Mouse (Mus musculus) retina, postnatal 7 days (tissue): ENCODE data around the gene Pola2.

Source experiments
- DNase-seq: peaks from one replicate; pipeline ENCODE4 v3.0.0-alpha.2; 2012; ENCODE audit warnings: low read depth, low spot score

Gene Pola2

DNA sequence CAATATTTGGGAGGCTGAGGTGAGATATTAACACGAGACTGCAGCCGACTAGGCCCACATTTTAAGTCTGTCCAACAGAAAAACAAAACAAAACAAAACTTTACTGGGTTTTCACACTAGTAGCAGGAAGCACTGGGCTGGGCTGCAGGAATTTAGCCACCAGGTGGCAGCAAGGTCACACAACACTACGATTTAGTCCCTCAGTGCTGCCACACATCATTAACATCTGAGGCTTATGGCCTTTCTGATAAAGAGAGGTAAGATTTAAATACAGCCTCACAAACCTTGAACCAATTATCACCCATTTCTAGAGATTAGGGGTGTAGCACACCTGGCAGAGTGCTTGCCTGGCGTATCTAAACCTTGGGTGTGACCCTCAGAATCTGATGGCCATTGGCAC is 1.3 kb upstream of the Pola2 start:
- DNase-seq = peak; percentile 67

GRCm38 (mm10) chr19:5964804-5965203 is 802 bp upstream of the Pola2 start:
- no peak for DNase-seq

DNA sequence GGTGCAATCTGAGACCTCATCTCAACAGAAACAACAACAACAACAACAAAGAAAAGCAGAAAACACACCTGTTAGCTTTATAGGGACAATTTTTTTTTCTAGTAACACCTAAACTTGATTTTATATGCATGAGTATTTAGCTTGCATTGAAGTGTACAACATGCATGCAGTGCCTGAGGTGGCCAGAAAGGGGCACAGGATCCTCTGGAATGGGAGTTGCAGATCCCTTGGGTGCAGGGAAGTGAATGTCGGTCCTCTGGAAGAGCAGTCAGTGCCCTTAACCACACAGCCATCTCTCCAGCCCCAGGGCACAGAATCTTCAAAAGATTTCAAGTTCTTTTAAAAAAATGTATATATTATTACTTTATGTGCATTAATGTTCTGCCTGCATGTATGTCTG is 1.4 kb downstream of the Pola2 start:
- no peak for DNase-seq

- DNase-seq = no peak
These were observed 6.6 kb downstream of the Pola2 start for GRCm38 (mm10) chr19:5957371-5957770.

DNA sequence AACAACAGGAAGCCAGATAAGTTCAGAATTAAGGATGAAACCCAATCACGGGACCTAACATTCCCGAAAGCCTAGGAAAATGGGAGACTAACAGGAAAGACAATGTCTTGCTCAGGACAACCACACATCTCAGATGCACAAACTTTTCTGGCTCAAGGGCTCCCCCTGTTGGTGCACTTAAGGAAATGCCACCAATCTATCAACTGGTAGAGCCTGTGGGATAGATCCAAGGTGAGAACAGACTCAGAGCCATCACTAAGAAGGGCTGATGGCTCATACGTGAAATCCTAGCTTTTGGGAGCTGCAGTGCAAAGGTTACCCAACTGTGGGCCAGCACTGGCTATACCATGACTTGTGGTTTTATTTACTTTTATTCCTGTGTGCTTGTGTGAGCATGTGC is 7.3 kb downstream of the Pola2 start:
- DNase-seq = peak; percentile 68

- no peak for DNase-seq
These were observed 8.0 kb downstream of the Pola2 start for GRCm38 (mm10) chr19:5955704-5956670.

- DNase-seq = no peak
These were observed 9.1 kb downstream of the Pola2 start for GRCm38 (mm10) chr19:5954936-5955335.

DNA sequence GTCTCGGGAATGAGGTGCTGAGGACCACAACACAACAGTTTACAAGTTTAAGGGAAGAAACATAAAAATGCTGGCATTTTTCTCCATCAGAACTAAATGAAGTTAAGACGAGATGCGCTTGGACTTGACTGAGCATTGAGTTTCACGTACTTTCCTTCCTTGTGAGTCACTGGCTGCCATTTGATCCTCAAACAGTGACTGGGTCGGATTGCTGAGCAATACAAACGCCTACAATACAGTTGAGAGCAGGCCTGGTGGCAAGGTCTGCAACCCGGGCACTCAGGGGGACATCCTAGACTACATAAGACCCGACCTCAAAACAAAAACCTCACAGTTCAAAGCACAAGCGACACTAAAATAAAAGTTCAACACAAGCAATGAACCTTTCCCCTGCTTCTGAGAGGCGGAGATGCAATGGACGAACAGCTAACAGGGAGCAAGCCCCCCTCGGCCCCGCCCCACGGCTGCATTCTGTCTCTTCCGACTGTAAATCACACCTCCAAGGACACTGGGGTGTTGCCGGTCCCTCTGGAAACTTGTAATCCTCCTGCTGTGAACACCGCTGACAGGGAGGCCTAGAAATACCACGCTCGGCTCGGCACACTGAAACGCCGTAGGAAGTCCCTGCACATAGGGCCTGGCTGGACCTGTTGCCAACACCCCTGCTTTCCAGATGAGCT is 9.8 kb downstream of the Pola2 start:
- no peak for DNase-seq

GRCm38 (mm10) chr19:5953201-5953770 is 10.7 kb downstream of the Pola2 start:
- no peak for DNase-seq

DNA sequence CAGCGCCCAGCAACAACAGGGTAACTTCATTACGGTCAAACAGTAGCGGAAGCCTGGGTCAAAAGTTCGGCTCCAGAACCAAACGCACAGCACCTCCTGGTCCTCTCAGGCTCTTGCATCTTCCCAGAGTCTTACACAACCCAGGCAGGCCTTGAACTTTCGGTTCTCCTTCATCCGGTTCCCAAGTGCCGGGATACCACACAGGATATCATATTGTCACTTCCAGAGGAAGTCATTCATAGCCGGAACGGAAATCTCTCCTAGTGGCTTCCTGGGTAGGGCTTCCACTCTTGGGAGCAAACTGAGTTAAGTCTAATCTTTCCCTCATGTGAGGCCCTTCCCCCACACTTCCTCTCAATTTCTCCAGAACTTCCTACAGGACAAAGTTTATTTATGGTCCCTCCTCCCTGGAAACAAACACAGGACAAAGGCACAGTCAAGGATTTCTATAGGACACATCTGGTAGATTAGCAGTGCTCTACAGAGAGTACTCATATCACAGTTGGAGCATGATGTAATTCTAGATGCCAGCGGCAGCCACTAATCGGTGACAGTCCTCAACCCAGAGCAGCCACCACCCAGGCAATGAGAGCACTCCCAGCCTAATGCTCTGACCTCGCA is 11.8 kb downstream of the Pola2 start:
- no peak for DNase-seq

GRCm38 (mm10) chr19:5951631-5952030 is 12.4 kb downstream of the Pola2 start:
- no peak for DNase-seq

- DNase-seq = no peak
These were observed 13.8 kb downstream of the Pola2 start for GRCm38 (mm10) chr19:5950218-5950617.

DNA sequence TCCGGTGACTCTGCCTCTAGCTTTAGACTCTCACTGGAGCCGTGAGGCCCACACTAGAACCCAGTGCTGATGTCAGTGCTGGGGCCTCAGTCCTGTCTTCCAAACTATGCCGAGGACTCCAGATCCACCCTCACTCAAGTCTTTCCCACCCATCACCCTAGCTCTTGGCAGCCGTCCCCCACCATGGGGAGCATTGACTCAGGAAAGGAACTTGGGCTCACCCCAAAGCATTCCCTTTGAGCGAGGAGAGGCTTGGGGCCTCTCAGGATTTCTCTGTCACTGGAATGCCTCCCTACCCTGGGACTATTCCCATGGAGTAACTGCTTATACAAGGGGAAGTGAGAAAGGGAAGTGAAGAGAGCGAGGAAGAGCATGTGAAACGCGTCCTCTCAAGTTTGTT is 18.1 kb downstream of the Pola2 start:
- DNase-seq = no peak

GRCm38 (mm10) chr19:5945027-5945426 is 19.0 kb downstream of the Pola2 start:
- no peak for DNase-seq

- no peak for DNase-seq
These were observed 19.9 kb downstream of the Pola2 start for GRCm38 (mm10) chr19:5944145-5944544.

DNA sequence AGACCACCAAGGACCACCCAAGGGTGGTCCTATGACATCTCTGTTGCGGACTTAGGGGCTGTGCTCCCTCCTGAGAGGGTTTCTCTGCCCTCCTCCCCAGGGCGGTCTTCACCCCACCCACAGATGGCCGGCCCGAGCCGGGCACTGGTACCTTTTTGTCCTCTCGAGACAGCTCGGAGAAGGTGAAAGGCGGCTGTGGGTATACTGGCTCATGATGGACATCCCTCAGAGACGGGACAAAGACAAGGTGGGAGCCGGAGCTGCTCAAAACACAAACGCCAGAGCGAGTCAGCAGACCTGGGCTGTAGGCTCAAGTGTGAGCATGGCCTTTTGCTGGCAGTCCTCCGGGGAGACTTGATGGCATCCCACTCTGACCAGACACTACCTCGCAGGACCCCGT is 20.6 kb downstream of the Pola2 start:
- no peak for DNase-seq

- DNase-seq = no peak
These were observed 21.4 kb downstream of the Pola2 start for GRCm38 (mm10) chr19:5942581-5942980.

- DNase-seq = no peak
These were observed 23.3 kb downstream of the Pola2 start for GRCm38 (mm10) chr19:5940656-5941055.

DNA sequence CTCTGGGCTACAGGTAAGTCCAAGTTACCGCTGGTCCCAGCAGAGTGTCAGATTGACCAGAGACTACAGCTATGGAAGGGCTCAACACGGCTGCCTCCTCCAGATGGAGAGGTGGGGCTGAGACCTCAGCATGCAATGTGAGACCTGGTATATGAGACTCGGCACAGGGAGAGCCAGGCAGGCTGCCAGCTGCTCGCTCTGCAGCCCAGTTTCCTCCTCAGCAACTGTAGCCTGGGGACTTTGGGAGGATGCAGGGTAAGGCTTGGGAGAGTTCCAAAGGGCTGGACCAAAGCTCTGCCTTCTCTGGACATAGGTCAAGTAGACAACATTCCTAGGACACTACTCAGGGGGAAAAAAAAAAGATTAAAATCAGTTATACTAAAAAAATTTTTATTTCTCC is 23.8 kb downstream of the Pola2 start:
- no peak for DNase-seq

DNA sequence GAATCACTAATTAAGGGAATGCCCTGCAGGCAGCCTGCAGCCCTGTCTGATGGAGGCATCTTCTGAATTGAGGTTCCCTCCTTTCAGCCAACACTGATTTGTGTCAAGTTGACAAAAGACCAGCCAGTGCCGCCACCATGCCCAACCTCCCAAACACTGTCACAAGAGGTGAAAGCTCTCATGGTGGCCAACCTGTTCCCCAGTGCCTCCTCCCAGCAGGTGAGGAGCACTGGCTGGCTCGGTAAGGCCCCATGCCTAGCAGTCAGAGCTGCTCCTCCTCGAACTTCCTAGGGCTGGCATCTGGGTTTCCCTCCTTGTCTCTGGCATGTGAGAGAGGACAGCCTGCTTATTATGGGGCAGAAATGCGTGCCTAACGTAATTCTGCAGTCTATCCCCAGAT is 24.3 kb downstream of the Pola2 start:
- no peak for DNase-seq

- DNase-seq = no peak
These were observed 25.5 kb downstream of the Pola2 start for GRCm38 (mm10) chr19:5938516-5938915.

GRCm38 (mm10) chr19:5937836-5938406 is 26.1 kb downstream of the Pola2 start:
- no peak for DNase-seq
